Mouse (Mus musculus): ENCODE data around the gene Ccr2. TPM values are rescaled to one million over a fixed set of nuclear protein-coding genes. Genes with fewer than 3 reads are reported as not detected.
A peak's percentile ranks its signal among the peaks of the same experiment; 100 is the strongest.
"Not testable (repeated sequence)": the region's sequence is repeated elsewhere in the genome, so short reads cannot be mapped to it uniquely, and the experiment has no call there.

The Ccr2 gene
- total RNA-seq, 2 experiments from 2014 or later, result 0.23 TPM; not detected in 1

DNA sequence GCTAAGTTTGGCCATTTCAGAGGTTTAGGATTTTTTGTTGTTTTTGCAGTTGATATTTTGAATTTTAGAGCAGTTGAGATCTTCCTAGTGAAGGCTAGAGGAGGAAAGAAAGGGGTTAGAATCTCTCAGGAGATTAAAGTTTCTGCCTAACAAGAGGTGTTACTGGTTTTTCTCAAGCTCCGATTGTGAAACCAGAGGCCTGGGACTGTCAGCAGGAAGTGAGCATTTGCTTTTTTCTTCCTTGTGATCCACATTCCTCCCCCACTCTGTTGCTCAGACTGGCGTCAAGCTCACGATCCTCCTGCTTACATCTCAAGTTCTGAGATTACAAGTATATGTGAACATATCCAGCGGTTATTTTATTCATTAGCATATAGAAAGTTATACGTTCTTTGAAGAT lies 24.6 kb downstream of the Ccr2 start:
- intact Hi-C loops (cut with DNase I), result loop anchor here (5.0 kb wide), 1 partner anchor 89 kb away; no protein-coding TSS in a partner anchor
- no peak for TF ChIP-seq CTCF (IDR thresholded peaks at IDR 0.05)
- Histone ChIP-seq H3K27ac (peak overlapping the region; percentile 47; the same call in 1 of the 2 replicates), H3K4me3 (no peak overlapping the region)
- no peak for DNase-seq (ENCODE audit: extremely low spot score in 1 of 2, low spot score in 2 of 2)

DNA sequence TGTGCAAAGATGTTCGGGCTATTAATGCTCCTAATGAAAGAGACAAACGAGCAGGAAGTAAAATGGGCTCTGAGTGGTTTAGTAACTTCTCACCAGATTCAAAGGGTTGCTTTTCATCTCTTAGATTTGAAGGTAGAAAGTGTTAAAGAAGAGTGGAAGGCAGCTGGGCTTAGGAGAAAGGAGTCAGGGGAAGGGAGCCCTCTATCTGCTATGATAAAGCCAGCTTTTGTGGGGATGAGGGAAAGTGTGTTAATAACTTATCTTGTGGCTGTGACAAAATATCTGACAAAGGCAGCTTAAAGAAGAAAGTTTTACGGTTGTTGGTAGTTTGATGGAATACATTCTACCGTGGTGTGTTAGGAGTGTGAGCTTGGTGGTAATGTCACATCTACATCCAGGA lies 25.7 kb downstream of the Ccr2 start:
- no peak; the same call in 1 of the 2 replicates for TF ChIP-seq CTCF (IDR thresholded peaks at IDR 0.05)
- intact Hi-C loops (cut with DNase I), result loop anchor here (1.0 to 5.0 kb wide), 2 partner anchors 90 to 141 kb away; no protein-coding TSS in a partner anchor
- Histone ChIP-seq H3K27ac (no peak overlapping the region), H3K4me3 (no peak overlapping the region)
- DNase-seq (ENCODE audit: extremely low spot score in 1 of 2, low spot score in 2 of 2), result no peak

DNA sequence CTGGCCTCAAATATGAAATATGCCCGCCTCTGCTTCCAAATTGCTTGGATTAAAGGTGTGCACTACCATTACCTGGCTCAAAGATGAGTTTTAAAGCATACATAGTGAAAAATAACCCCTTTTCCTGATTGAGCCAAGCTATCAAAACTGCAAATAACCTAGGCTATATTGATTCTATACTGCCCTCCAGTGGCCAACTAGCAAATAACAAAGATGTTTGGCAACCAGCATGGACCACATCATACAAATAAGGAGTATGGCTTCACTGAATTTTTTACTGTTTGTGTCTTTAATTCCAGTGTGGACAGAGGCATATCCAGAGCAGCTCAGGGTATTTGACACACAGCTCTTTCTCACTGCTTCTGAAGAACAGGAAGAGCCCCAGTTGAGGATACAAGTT lies 26.6 kb downstream of the Ccr2 start:
- peak; percentile 74 for TF ChIP-seq CTCF (IDR thresholded peaks at IDR 0.05)
- DNase-seq (ENCODE audit: extremely low spot score in 1 of 2, low spot score in 2 of 2), result peak; percentile 17 to 27
- intact Hi-C loops (cut with DNase I), result loop anchor here (5.0 kb wide), 1 partner anchor 91 kb away; no protein-coding TSS in a partner anchor
- H3K4me3 ChIP-seq, result no peak overlapping the region
- H3K27ac ChIP-seq, result no peak overlapping the region

DNA sequence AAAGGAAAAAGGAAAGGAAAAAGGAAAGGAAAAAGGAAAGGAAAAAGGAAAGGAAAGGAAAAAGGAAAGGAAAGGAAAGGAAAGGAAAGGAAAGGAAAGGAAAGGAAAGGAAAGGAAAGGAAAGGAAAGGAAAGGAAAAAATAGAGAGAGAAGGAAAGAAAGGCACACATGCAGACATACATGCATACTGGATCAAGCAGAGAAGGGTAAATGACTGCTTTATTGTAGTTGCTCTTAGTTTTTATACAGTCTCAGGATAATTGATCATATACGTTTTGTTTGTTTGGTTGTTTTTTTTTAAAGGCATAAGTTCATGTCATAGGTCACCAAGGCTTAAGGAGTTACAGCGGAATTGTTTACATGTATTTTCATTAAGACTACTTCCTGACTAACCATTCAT lies 31.1 kb downstream of the Ccr2 start:
- DNase-seq (ENCODE audit: extremely low spot score in 1 of 2, low spot score in 2 of 2); H3K4me3 ChIP-seq; intact Hi-C loops (cut with DNase I); H3K27ac ChIP-seq: not testable (repeated sequence)

DNA sequence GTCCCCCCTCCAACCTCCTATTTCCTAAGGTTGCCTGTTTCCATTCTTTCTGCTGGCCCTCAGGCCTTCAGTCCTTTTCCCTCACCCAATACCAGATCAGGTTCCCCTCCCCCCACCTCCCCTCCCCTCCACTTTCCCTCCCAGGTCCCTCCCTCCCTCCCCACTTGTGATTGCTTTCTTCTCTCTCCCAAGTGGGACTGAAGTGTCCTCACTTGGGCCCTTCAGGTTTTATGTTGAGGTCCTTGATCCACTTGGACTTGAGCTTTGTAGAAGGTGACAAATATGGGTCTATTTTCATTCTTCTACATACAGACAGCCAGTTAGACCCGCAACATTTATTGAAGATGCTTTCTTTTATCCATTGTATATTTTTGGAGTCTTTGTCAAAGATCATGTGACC lies 33.2 kb downstream of the Ccr2 start:
- intact Hi-C loops (cut with DNase I); DNase-seq (ENCODE audit: extremely low spot score in 1 of 2, low spot score in 2 of 2); H3K27ac ChIP-seq; H3K4me3 ChIP-seq: not testable (repeated sequence)

DNA sequence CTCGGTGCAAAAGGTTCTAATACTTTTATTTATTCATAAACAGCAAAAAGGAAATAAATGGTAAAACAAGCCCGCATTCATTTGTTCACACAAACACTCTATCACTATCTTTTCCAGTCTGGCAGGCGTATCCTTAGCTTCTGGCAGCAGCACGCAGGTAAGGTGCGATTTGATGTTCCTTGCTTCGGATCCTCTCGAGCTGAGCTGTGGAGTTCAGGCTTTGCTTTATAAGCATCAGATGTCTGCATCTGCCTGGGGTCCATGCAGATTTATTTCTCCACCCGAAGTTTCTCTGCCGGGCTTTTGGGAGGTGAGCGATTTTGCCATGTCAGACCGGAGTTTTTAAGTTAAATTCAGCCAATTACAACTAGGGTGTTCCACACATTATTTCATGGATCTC lies 35.9 kb downstream of the Ccr2 start:
- no peak for DNase-seq (ENCODE audit: extremely low spot score in 1 of 2, low spot score in 2 of 2)
- Histone ChIP-seq H3K4me3 (no peak overlapping the region), H3K27ac (no peak overlapping the region)
- intact Hi-C loops (cut with DNase I), result no loop called here
- TF ChIP-seq CTCF (IDR thresholded peaks at IDR 0.05), result no peak

DNA sequence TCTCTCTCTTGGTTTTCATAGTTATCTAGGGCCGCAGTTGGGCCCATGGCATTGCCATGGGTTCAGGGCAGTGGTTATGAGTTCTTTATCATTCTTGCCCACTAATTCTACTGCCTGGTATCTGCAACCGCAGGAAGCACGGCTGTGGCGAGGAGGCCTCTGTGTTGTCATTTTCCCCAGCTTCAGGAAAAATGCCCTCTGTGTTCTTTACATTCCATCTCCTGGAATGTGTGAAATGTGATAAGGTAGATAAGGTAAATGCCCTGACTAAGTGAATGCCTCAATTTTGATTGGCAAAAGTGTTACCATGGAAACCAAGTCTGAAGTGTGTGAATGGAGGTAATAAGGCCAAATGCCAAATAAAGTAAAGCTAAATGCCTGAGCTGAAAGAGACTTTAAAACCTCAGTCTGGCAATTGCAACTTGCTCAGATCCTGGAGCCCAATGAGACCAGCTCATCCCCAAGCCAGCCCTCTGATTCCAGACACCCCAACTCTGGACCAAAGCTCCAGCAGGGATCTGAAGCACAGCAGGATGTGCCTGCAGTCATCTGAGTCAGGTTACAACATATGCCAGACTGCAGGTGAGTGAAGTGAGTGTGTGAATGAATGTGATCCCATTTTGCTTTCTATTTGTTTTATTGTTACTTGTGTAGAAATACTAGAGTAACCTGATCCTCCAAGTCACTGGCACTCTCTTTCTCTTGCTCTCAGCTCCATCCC lies 36.5 kb downstream of the Ccr2 start:
- intact Hi-C loops (cut with DNase I), result no loop called here
- no peak overlapping the region for H3K4me3 ChIP-seq
- DNase-seq (ENCODE audit: extremely low spot score in 1 of 2, low spot score in 2 of 2), result no peak
- H3K27ac ChIP-seq, result no peak overlapping the region
- no peak for TF ChIP-seq CTCF (IDR thresholded peaks at IDR 0.05)

DNA sequence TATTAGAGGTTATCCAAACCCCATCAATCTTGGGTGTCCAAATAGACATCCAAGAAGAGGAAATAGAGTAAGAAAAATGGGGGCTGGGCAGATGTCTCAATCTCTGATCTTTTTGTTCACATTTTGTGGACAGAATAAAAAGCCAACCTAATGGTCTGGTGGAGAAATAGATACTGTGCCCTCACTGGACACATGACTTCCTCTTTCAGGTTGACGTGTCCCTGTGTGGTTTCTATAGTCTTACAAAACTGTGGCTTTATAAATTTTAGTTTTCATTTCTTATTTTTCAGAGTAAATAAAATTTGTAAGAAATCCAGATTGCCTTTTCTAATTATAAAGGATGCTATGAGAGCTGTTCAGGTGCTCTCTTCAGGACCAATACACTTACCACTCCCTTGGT lies 41.9 kb downstream of the Ccr2 start:
- TF ChIP-seq CTCF (IDR thresholded peaks at IDR 0.05), result no peak
- intact Hi-C loops (cut with DNase I), result no loop called here
- DNase-seq (ENCODE audit: extremely low spot score in 1 of 2, low spot score in 2 of 2), result no peak

DNA sequence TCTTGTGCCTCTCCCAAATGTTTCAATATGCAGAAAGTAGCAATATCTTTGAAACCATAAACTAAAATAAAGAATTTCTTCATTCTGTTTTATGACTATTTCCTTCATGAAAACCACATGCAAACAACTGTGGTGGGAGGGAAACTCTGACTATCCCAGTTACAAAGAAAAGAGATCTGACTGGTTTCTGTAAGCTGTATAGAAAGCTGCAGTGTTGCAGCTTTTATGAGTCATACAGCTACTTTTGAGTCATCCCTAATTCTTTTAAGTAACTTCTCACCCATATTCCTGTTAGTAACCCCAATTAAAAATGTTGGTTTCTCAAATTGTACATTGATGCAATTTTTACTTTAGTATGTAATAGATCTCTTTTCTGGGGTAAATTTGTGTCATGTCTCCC lies 44.6 kb downstream of the Ccr2 start:
- TF ChIP-seq CTCF (IDR thresholded peaks at IDR 0.05), result no peak
- intact Hi-C loops (cut with DNase I), result no loop called here
- H3K4me3 ChIP-seq, result no peak overlapping the region
- no peak overlapping the region for H3K27ac ChIP-seq
- DNase-seq (ENCODE audit: extremely low spot score in 1 of 2, low spot score in 2 of 2), result no peak

More for the DNA sequence above, 41.9 kb downstream of the Ccr2 start:
- no peak overlapping the region for H3K27ac ChIP-seq
- no peak overlapping the region for H3K4me3 ChIP-seq

Other genes starting within 250 kb of the Ccr2 start
- gene Xcr1, start 239.9 kb upstream of the Ccr2 start, total RNA-seq (2021), result not detected
- gene Ccr1, start 133.3 kb upstream of the Ccr2 start, total RNA-seq (2021), result under 1 TPM in 1 of 2 experiments, not detected in 1; 0.38 TPM
- gene Ccr1l1, start 123.5 kb upstream of the Ccr2 start, total RNA-seq (2021), result not detected
- not detected for gene Ccr3, start 80.0 kb upstream of the Ccr2 start, total RNA-seq (2021)
- 1 to 10 TPM; 3.3 to 5.0 TPM for gene Ccr5, start 19.6 kb downstream of the Ccr2 start, total RNA-seq (2021)
- 10 to 100 TPM; 17.7 to 19.2 TPM for gene 2010315B03Rik, start 210.7 kb downstream of the Ccr2 start, total RNA-seq (2021)